Mouse (Mus musculus): ENCODE results near the gene Nek8.
"Not testable (repeated sequence)": the region's sequence is repeated elsewhere in the genome, so short reads cannot be mapped to it uniquely, and the experiment has no call there.

Gene Nek8

DNA sequence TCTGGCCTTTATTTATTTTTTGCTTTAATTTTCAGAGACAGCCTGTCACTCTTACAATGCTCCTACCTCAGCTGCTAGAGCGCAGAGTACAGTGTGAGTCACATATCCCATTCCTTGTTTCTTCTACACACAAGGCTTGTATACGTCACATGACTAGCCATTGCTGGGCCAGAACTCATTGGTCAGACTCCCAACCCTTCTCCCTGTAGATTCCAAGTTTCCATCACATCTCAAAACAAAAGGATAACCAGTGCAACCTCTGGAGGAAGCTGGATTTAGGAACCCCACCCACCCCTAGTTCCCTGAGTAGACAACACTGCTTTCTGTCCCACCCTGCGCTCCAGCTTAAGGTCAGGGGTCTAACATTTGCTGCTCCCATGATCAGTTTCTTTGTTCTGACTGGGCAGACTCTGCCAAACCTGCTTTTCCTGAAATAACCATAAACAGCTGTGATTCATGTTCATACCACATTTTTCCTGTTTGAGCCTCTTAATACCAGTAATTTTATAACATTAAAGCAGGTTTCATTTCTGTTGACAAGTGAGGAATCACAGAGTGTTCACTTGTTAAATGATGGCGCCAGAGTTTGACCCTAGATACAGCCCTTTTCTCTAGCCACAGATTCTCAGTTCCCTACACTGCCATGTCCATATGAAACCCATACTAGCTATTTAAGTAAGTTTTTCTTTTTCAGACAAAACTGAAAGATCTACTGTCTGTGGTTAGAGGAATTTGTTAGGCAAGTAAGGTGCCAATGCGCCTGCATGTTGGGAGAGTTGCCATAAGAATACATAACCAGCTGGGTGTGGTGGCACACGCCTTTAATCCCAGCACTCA lies 29.6 kb downstream of the Nek8 start:
- ATAC-seq (ENCODE audit: low TSS enrichment) = no peak

DNA sequence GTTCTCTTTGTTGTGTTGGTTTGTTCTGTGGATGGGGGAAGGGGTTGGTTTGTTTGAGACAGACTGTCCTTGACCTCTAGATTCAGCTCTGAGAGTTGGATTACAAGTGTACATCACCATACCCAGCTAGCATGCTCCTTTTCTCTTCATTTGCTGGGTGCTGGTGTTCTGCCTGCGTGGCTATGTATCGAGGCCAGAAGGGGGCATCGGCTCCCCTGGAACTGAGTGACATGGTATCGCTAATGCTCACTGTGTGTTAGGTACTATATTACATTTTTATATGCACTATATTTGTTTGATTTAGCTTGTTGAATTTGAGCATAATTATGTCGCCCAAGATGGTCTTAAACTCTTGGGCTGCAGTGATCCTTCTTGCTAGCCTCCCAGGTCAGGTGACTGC lies 30.3 kb downstream of the Nek8 start:
- ATAC-seq (ENCODE audit: low TSS enrichment) = no peak

DNA sequence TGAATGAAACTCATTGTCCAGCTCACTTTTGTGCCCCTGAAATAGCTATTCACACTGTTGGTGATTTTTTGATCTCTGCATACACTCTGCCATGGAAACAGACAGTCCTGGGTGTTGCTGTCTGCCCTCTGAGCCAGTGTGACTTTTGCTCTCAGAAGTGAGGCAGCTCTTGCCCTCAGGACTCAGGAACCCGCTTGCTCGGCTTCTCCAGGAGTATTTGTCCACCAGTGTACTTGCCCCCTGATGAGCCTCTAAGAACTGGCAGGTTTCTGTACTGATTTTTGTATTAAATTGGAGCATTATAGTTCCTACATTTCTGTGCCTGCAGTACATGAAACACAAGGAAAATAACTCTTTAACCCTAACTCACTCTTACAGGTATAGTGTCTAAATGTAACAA lies 33.0 kb downstream of the Nek8 start:
- no peak for ATAC-seq (ENCODE audit: low TSS enrichment)

DNA sequence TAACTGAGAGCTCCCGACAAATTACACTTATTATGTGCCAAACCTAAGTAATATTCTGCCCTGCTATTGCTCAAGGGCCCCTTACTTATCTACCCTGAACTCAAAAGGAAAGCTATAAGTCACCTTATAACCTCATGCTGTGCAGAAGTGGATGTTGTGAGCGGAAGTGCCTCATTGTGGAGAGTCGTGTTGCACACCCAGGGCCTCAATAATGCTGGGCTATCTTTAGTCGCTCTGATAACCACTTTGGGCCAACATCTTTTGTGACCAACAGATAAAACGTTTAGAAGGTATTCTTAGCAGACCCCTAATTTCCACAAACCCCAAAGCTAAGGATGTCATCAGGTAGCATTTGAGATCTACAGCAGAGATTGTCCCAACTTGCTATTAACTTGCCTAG lies 35.8 kb downstream of the Nek8 start:
- ATAC-seq (ENCODE audit: low TSS enrichment) = no peak

DNA sequence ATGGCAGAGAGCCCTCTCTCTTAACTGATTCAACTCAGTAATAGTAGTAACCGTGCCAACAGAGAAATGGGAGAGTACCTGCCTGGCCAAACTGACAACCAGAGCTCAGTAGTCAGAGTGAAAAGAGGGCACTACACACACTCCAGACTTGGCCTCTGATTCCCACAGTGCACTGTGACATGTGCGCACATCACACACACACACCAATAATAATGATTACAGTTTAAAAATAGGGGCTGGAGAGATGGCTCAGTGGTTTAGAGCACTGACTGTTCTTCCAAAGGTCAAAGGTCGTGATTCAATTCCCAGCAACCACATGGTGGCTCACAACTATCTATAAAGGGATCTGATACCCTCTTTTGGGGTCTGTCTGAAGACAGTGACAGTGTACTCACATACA lies 38.5 kb downstream of the Nek8 start:
- ATAC-seq (ENCODE audit: low TSS enrichment) = no peak

DNA sequence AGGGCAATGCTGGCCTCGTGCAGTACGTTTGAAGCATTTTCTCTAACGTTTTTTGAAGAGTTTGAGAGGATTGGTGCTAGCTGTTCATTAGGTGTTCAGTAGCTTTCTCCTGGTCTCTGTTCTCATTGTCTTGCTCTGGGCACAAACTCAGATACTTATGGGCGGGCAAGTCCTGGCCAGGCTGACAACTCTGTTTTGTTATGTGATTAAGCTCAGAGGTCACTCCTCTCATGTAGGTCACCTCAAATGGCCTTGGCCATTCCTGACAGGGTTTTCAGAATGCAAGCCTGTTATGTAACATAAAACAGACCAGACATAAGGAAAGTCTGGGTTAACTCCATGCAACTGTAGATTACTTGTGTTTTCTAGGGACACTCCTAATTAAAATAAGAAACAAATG lies 38.9 kb downstream of the Nek8 start:
- no peak for ATAC-seq (ENCODE audit: low TSS enrichment)

DNA sequence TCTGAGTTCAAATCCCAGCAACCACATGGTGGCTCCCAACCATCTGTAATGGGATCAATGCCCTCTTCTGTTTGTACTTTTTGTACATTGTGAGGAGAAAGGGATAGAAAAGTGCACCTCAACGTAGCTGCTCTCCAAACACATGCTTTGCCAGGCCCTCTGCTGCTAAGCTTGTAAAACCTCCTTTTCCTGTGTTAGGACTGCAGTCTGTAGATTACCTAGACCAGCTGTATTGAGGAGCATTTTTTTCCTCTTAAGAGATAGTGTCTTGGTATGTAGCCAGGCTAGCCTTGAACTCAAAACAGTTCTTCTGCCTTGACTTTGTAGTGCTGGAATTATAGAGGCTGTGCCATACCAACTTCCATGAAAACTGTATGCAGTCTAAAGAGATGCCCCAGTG lies 40.3 kb downstream of the Nek8 start:
- ATAC-seq (ENCODE audit: low TSS enrichment) = no peak

DNA sequence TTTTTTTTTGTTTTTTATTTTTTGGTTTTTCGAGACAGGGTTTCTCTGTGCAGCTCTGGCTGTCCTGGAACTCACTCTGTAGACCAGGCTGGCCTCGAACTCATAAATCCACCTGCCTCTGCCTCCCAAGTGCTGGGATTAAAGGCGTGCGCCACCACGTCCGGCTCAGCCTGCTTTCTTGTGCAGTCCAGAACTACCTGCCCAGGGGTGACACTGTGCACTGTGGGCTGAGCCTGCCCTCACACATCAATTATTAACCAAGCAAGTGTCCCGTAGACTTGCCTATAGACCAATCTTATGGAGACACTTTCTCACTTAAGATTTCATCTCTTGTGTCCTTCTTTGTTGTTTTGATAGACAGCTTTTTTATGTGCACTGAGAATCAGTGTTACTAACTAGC lies 41.2 kb downstream of the Nek8 start:
- not testable (repeated sequence) for ATAC-seq (ENCODE audit: low TSS enrichment)

DNA sequence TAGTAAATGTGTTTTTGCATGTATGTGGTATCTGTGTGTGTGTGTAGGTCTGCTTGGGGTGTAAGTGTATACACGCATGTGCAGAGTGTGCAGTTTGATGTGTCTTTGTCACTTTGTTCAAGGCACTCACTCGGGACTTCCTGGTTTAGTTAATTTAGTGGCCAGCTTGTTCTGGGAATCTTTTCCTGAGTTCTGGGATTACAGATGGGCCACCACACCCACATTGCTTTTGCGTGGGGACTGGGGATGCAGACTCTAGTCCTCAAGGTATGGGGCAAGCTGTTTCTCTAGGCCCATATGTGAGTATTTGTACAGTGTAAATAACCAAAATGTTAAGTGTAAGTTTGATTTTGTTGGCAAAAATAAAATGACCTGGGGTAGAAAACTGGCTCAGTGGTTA lies 42.1 kb downstream of the Nek8 start:
- no peak; the same call in 1 of the 2 replicates for ATAC-seq (ENCODE audit: low TSS enrichment)

DNA sequence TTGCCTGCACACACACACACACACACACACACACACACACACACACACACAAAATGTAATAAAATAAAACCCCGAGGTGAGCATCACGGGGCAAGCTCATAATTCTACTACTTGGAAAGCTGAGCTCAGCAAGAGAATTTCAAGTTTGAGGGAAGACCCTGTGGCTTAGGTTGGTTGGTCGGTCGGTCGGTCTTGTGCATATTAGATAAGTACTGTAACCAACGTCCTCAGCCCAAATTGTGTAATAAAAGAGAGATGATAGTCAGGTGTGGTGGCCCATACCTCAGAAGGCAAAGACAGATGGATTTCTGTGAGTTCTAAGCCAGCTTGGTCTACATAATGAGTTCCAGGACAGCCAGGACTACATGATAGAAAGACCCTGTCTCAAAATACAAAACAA lies 42.6 kb downstream of the Nek8 start:
- ATAC-seq (ENCODE audit: low TSS enrichment) = no peak

DNA sequence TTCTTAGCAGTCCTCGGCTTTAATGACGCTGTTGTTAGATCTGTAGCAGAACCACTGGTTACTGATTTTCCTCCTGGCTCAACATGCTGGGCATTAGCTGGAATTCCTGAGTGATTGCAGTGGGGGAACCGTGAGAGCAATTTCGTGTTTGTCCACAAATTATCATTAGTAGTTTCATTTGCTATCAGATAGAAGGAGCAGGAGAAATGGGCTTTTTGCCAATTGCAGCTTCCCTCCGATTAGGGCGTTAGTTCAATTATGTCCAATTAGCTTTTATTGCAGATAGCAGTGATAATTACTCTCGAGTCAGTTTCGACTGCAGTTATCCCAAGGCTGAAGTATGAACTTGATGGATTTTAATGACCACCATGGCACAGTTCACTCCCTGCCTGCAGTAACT lies 47.0 kb downstream of the Nek8 start:
- no peak for ATAC-seq (ENCODE audit: low TSS enrichment)

DNA sequence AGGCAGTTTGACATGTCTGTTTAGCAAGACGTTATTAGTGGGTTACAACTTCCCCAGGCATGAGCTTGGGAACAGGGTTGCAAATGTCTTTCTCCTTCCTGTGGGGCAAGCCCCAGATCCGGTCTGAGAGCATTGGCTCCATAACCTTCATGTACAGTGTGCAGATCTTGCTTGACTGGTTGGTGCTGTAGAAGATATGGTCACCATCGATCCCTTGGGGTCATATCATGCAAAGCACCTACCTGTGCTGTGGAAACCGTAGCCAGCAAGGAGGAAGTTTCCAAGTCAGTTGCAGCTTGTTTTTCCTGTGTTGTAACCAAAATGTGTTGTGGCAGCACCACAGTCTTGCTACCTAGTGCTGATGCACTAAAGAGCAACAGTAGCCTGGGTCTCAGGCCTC lies 49.7 kb downstream of the Nek8 start:
- ATAC-seq (ENCODE audit: low TSS enrichment) = no peak

DNA sequence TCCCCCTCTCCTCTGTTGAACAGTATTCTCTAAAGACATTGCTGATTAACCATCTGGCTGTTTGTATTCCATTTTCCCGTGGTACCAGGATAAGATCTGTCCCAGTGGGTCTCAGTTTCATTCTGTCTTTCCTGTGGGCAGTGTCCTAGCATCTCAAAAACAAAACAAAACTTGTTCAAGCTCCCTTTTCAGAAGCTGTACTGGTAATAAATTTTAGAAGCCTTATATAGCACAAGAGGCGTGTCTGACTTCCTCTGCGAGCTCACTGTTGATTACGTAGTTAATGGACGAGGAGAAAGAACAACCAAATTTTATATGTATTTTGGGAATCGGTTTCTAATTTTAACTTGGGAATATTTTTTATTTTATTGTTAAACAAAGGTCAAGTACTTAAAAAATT lies 50.8 kb downstream of the Nek8 start:
- no peak for ATAC-seq (ENCODE audit: low TSS enrichment)

DNA sequence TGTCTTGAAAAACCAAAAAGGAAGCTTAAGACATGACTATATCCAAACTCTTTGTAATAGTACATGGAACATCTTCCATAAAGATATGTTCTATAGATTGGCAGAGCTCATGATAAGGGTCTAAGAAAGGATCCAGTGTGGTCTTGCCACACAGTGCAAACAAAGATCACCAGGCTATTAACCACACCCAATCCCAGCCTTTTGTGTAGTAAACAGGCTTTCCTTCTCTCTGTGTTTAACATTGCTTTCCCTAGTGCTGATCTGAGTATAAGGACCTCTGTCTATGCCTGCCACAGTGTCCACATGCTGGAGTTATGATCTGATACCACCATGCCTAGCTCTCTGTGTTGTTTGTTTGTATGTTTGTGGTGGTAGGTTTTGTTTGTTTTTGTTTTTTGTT lies 52.7 kb downstream of the Nek8 start:
- ATAC-seq (ENCODE audit: low TSS enrichment) = no peak

DNA sequence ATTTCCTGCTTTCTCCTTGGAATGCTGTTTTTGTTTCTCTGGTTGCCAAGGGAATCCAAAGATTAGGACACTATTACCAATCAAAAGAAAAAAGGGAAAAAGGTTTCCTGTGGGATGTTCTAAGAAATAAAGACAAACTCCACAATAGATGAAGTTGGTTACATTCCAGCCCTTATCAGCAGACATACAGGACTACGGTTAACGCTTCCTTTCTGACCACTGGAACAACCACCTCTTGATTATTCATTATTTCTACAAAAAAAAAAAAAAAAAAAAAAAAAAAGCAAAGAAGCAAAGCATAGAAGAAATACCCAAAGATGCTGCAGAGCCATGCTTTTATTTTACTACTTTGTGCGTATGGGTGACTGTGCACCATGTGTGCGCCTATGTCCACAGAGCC lies 53.7 kb downstream of the Nek8 start:
- no peak for ATAC-seq (ENCODE audit: low TSS enrichment)

DNA sequence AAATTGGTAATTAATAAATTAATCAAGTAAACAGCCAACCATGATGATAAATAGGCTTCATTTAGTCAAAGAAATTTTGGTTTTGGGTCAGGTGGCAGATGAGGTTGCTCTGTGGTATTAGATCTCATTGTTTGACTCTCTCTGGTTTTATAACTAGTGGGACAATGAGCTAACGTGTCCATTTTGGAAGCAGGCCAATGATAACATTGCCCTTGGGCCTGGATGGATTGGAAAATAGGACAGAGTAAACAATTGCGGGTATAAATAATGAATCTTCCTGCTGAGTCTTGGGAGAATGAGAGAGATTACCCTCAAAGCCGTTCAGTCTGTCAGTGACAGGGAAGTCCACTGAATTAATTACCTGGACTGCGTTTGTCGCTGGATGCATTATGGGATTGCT lies 55.3 kb downstream of the Nek8 start:
- no peak for ATAC-seq (ENCODE audit: low TSS enrichment)

DNA sequence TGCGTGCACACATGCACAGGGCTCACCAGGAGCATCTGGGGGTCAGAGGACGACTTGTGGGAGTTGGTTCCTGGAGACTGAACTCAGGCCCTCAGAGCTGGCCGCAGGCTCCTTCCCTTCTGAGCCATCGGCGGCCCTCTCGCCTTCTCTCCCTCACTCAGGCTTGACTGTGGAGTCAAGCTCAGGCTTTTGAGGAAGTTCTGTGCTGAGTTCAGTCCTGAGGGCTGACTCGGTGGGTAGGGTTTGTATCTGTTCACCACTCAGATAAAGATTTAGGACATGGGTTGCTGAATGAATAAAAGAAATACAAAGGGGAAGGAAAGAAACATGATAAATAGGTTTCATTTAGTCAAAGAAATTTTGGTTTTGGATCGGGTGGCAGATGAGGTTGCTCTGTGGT lies 56.6 kb downstream of the Nek8 start:
- no peak for ATAC-seq (ENCODE audit: low TSS enrichment)

DNA sequence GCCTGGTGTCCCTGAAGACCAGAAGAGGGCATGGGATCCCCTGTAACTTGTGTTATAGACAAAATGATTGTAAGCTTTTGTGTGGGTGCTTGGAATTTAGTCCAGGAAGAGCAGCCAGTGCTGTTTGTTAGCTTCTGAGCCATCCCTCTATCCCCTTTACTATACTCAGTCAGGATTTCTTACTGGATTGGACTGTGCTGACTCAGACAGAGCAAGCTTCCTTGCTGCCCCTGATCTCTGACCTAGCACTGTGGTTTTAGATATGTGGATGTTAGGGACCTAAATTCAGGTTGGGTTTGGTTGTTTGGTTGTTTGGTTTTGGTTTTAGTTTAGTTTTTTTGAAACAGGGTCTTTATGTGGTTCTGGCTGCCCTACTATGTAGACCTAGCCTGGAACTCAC lies 58.0 kb downstream of the Nek8 start:
- no peak for ATAC-seq (ENCODE audit: low TSS enrichment)

DNA sequence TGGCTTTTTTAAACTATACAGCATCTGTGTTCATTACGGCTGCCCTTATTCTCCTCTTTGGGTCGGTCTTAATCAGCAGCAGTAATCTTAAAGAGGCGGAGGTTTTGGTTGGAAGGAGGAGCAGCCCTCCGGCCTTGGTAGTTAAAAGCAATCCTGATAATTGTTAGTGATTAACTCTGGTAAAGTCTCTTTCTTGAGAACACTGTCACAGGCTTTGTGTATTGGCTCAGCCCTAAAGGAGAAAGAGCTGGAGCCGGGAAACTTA lies 60.4 kb downstream of the Nek8 start:
- no peak for ATAC-seq (ENCODE audit: low TSS enrichment)
